Mouse (Mus musculus) erythroblast, embryonic 14.5 days (primary cell): ENCODE measurements at regions not wholly inside any gene's neighbourhood (a gene's known extent, or its start where the extent isn't known, plus 50 kb on each side); places are given as distances from the start of the nearest gene placed in this dataset.

Experiments used
- H3K27me3 ChIP-seq: 2 replicates; pipeline ENCODE4 v1.6.1; 2012; ENCODE audit warnings: inconsistent platforms; ENCODE audit not compliant: control insufficient read depth
- H3K36me3 ChIP-seq: 2 replicates; pipeline ENCODE4 v1.6.1; 2012; ENCODE audit warnings: mild to moderate bottlenecking, inconsistent platforms; ENCODE audit not compliant: control insufficient read depth
- H3K4me1 ChIP-seq: 2 replicates; pipeline ENCODE4 v1.6.1; 2012; ENCODE audit warnings: inconsistent platforms; ENCODE audit not compliant: control insufficient read depth
- H3K4me3 ChIP-seq: replicated peaks from 2 replicates; pipeline ENCODE3; 2012; ENCODE audit warnings: moderate library complexity, mild to moderate bottlenecking, inconsistent platforms
- H3K9me3 ChIP-seq: 2 replicates; pipeline ENCODE4 v1.6.1; 2012; ENCODE audit warnings: low read length, inconsistent platforms, mixed read lengths; ENCODE audit not compliant: control insufficient read depth
- GATA1 ChIP-seq: IDR thresholded peaks from 2 replicates; pipeline ENCODE4 v1.6.1; 2012; ENCODE audit warnings: low read length, inconsistent platforms, mixed read lengths
- TAL1 ChIP-seq: IDR thresholded peaks from 3 replicates; pipeline ENCODE4 v1.6.1; 2012; ENCODE audit warnings: low read length, inconsistent platforms, mixed read lengths

DNA sequence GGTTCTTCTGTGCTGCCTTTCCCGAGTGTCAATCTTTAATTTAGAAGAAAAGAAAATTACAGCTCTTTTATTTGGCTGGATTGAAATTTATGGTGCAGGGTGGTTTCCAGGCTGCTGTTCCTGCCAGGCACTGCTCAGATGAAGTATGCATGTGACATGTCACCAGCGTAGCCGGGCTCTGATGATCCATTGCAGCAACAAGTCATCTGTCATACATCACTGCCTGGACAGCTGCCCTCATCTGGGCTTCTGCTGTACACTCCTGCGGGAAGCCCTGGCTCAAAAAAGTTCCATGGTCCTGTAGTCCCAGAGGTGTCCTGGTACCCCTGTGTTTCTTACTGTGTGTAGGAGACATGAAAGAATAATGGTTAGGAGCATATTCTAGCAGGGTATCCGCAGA lies 773.0 kb downstream of the Kcnj2 start:
- no peak for TF ChIP-seq TAL1
- TF ChIP-seq GATA1: no peak
- no peaks in the 10 kb centered on the region for H3K9me3 ChIP-seq
- H3K4me3 ChIP-seq: no peak overlapping the region
- H3K4me1 ChIP-seq: no peaks in the 10 kb centered on the region
- no peaks in the 10 kb centered on the region for H3K36me3 ChIP-seq
- no peaks in the 10 kb centered on the region for H3K27me3 ChIP-seq

DNA sequence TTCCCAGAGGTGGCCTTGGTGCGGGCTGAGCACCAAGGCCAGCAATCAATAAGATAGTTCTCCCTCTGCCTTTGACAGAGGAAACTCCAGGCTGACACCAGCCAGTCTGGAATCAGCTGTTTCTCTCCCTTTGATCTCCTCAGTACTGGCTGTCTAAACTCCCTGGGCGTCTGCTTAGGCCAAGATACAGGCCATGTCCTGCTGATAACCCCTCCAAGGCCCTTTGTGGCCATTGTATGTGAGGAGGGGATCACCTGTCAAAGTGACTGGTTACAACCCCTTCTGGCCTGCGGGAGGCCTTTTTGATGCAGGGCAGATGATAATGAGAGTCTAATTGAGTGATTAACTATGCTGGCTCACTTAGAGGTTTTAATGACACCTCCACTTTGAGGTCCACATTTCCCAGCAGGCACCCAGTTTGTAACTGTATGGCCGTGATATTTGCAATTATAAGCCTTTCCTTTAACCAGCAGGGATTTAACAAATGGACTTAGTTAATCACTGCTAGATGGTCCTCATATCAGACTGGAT lies 777.8 kb downstream of the Kcnj2 start:
- Histone ChIP-seq H3K4me1 (no peaks in the 10 kb centered on the region), H3K9me3 (no peaks in the 10 kb centered on the region), H3K4me3 (no peak overlapping the region), H3K36me3 (no peaks in the 10 kb centered on the region), H3K27me3 (no peaks in the 10 kb centered on the region)
- no peak for TF ChIP-seq GATA1

DNA sequence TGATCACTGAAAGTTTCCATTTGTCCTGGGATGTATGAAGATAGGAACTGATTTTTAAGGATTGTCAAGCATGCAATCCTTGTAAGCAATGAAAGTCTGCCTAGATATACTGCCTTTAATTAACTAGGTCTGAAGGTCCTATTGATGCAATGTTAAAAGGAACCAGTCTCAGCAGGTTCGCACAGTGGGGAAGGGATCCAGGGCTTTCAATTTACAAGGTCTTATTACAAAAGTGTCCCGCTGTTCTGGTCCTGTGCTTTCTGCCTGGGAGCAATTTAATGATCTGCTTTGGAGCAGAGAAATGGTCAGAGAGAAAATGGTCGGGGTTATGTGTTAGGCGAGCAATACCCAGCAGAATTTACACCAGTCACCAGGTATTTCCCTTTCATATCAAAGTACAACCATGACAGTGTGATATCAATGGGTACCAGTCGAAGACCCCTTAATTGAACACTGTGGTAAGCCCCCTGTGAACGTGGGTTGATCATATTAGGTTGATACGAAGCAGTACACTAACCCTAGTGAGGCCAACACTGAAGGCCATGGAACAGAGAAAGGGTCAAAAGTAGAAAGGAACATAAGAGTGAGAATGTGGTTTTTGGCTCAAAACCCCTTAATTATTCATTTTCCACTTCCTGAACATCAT lies 778.5 kb downstream of the Kcnj2 start:
- Histone ChIP-seq H3K9me3 (no peaks in the 10 kb centered on the region), H3K36me3 (no peaks in the 10 kb centered on the region)
- TF ChIP-seq GATA1 (no peak), TAL1 (no peak)

GRCm38 (mm10) chr11:111857288-111857687 lies 791.3 kb downstream of the Kcnj2 start:
- TF ChIP-seq GATA1: no peak
- no peak for TF ChIP-seq TAL1
- no peaks in the 10 kb centered on the region for H3K27me3 ChIP-seq
- H3K36me3 ChIP-seq: no peaks in the 10 kb centered on the region
- H3K4me3 ChIP-seq: no peak overlapping the region
- no peaks in the 10 kb centered on the region for H3K4me1 ChIP-seq
- no peaks in the 10 kb centered on the region for H3K9me3 ChIP-seq

More for the DNA sequence above, 778.5 kb downstream of the Kcnj2 start:
- no peak overlapping the region for H3K4me3 ChIP-seq
- H3K4me1 ChIP-seq: no peaks in the 10 kb centered on the region
- no peaks in the 10 kb centered on the region for H3K27me3 ChIP-seq

- no peak overlapping the region for H3K4me3 ChIP-seq
- H3K9me3 ChIP-seq: no peaks in the 10 kb centered on the region
- TF ChIP-seq GATA1 (no peak), TAL1 (no peak)
These were observed 792.1 kb downstream of the Kcnj2 start for GRCm38 (mm10) chr11:111858111-111858510.

DNA sequence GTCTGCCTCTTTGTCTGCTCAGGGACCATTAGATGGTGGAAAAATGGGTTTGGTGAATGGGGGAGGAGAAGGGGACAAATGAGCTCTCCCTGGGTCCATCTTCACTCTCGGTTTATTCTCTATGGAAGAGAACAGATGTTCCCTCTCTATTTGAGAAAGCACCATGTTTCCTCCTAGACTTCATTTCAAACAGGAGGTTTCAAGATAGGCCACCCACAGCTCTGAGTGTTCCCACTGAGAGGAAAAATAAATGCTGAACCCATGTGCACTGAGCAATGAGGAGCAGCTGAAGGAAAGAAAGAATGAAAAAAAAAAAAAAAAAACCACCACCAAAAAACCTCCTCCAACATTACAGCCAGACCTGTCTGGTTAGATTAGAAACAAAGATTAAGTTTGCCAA lies 799.2 kb downstream of the Kcnj2 start:
- Histone ChIP-seq H3K9me3 (no peaks in the 10 kb centered on the region), H3K36me3 (no peaks in the 10 kb centered on the region), H3K4me3 (no peak overlapping the region), H3K4me1 (no peaks in the 10 kb centered on the region), H3K27me3 (no peaks in the 10 kb centered on the region)
- no peak for TF ChIP-seq TAL1
- TF ChIP-seq GATA1: no peak

More at GRCm38 (mm10) chr11:111858111-111858510, 792.1 kb downstream of the Kcnj2 start:
- Histone ChIP-seq H3K36me3 (no peaks in the 10 kb centered on the region), H3K27me3 (no peaks in the 10 kb centered on the region), H3K4me1 (no peaks in the 10 kb centered on the region)

- Histone ChIP-seq H3K4me1 (no peaks in the 10 kb centered on the region), H3K9me3 (no peaks in the 10 kb centered on the region), H3K4me3 (no peak overlapping the region), H3K36me3 (no peaks in the 10 kb centered on the region), H3K27me3 (no peaks in the 10 kb centered on the region)
- TF ChIP-seq TAL1: no peak
- no peak for TF ChIP-seq GATA1
These were observed 809.4 kb downstream of the Kcnj2 start for GRCm38 (mm10) chr11:111875406-111875805.

DNA sequence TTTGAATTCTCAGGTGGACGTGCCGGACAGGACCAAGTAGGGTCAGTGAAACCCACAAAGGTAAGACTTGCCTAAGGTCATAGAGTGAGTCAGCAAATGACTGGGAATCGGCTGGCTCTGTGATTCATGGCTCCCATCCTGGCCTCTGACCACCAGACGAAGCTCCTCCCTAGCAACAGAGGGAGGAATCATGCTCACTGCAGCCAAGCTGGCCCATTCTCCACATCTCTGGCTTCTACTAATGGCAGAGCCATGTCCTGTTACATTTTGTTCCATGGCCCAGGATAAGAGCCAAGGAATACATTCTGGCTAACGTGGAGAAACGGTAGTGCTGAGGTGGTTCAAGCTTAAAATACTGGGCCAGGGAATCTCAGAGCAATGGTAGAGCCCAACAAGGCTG lies 814.2 kb downstream of the Kcnj2 start:
- H3K9me3 ChIP-seq: no peaks in the 10 kb centered on the region

DNA sequence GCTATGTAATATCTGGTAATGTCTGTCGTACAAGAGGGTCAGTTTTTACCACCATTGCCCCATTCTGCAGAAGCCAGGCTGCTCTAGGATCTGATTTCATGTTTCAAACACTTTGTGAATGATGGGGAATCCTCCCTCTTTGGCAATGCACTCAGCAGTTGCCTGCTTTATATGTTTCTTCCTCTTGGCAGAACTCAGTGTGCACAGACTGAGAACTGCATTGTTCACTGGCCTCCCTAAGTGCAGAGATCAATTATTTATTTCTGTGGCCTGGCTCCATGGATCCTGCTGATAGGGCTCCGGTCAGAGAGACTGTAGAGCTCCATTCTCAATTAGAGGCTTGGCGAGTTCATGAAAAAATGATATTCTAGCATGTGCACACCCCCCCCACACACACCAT lies 824.1 kb downstream of the Kcnj2 start:
- Histone ChIP-seq H3K36me3 (no peaks in the 10 kb centered on the region), H3K27me3 (no peaks in the 10 kb centered on the region), H3K9me3 (no peaks in the 10 kb centered on the region), H3K4me1 (no peaks in the 10 kb centered on the region), H3K4me3 (no peak overlapping the region)
- TF ChIP-seq TAL1 (no peak), GATA1 (no peak)

More for the DNA sequence above, 814.2 kb downstream of the Kcnj2 start:
- no peak overlapping the region for H3K4me3 ChIP-seq
- no peaks in the 10 kb centered on the region for H3K4me1 ChIP-seq
- no peak for TF ChIP-seq GATA1
- H3K27me3 ChIP-seq: no peaks in the 10 kb centered on the region
- H3K36me3 ChIP-seq: no peaks in the 10 kb centered on the region

GRCm38 (mm10) chr11:111893861-111894260 lies 827.9 kb downstream of the Kcnj2 start:
- no peak for TF ChIP-seq TAL1
- TF ChIP-seq GATA1: no peak
- Histone ChIP-seq H3K36me3 (no peaks in the 10 kb centered on the region), H3K4me1 (no peaks in the 10 kb centered on the region), H3K4me3 (no peak overlapping the region), H3K27me3 (no peaks in the 10 kb centered on the region), H3K9me3 (no peaks in the 10 kb centered on the region)
